Mouse (Mus musculus): ENCODE measurements at regions not wholly inside any gene's neighbourhood (a gene's known extent, or its start where the extent isn't known, plus 50 kb on each side); places are given as distances from the start of the nearest gene placed in this dataset.
A peak's percentile ranks its signal among the peaks of the same experiment; 100 is the strongest.

- no peak for DNase-seq (ENCODE audit: low spot score)
Observed at GRCm38 (mm10) chr16:76232680-76233079, 140.9 kb downstream of the Nrip1 start.

- DNase-seq (ENCODE audit: low spot score): no peak
Observed at GRCm38 (mm10) chr16:76232174-76232573, 141.5 kb downstream of the Nrip1 start.

GRCm38 (mm10) chr16:76230516-76231302 lies 142.9 kb downstream of the Nrip1 start:
- no peak for DNase-seq (ENCODE audit: low spot score)

- DNase-seq (ENCODE audit: low spot score): no peak
Observed at GRCm38 (mm10) chr16:76228451-76228850, 145.2 kb downstream of the Nrip1 start.

- no peak for DNase-seq (ENCODE audit: low spot score)
Observed at GRCm38 (mm10) chr16:76226446-76226845, 147.2 kb downstream of the Nrip1 start.

- DNase-seq (ENCODE audit: low spot score): no peak
Observed at GRCm38 (mm10) chr16:76225587-76226226, 147.9 kb downstream of the Nrip1 start.

GRCm38 (mm10) chr16:76224901-76225586 lies 148.6 kb downstream of the Nrip1 start:
- no peak for DNase-seq (ENCODE audit: low spot score)

- DNase-seq (ENCODE audit: low spot score): no peak
Observed at GRCm38 (mm10) chr16:76223716-76224115, 149.9 kb downstream of the Nrip1 start.

GRCm38 (mm10) chr16:76222960-76223359 lies 150.7 kb downstream of the Nrip1 start:
- DNase-seq (ENCODE audit: low spot score): no peak

GRCm38 (mm10) chr16:76220466-76220865 lies 153.2 kb downstream of the Nrip1 start:
- DNase-seq (ENCODE audit: low spot score): no peak

- no peak for DNase-seq (ENCODE audit: low spot score)
Observed at GRCm38 (mm10) chr16:76219233-76219632, 154.4 kb downstream of the Nrip1 start.

GRCm38 (mm10) chr16:76218310-76219170 lies 155.1 kb downstream of the Nrip1 start:
- no peak for DNase-seq (ENCODE audit: low spot score)

GRCm38 (mm10) chr16:76216184-76216583 lies 157.4 kb downstream of the Nrip1 start:
- DNase-seq (ENCODE audit: low spot score): no peak

GRCm38 (mm10) chr16:76215558-76215957 lies 158.1 kb downstream of the Nrip1 start:
- no peak for DNase-seq (ENCODE audit: low spot score)

GRCm38 (mm10) chr16:76201773-76202571 lies 171.7 kb downstream of the Nrip1 start:
- DNase-seq (ENCODE audit: low spot score): no peak

GRCm38 (mm10) chr16:76200801-76201728 lies 172.6 kb downstream of the Nrip1 start:
- no peak for DNase-seq (ENCODE audit: low spot score)

- peak; percentile 65 for DNase-seq (ENCODE audit: low spot score)
Observed at GRCm38 (mm10) chr16:76200268-76200667, 173.4 kb downstream of the Nrip1 start.

GRCm38 (mm10) chr16:76199006-76199405 lies 174.6 kb downstream of the Nrip1 start:
- no peak for DNase-seq (ENCODE audit: low spot score)

GRCm38 (mm10) chr16:76194291-76194690 lies 172.2 kb upstream of the Samsn1 start:
- no peak for DNase-seq (ENCODE audit: low spot score)

GRCm38 (mm10) chr16:76191135-76191534 lies 169.1 kb upstream of the Samsn1 start:
- no peak for DNase-seq (ENCODE audit: low spot score)
